Mouse (Mus musculus) brain, embryonic 18.5 days (tissue): ENCODE data around the gene Gja3.
"Not testable (repeated sequence)": the region's sequence is repeated elsewhere in the genome, so short reads cannot be mapped to it uniquely, and the experiment has no call there.

Experiments
- DNase-seq: peaks from one replicate; pipeline ENCODE4 v3.0.0-alpha.2; 2012; ENCODE audit warnings: low read depth, low spot score

Gene Gja3

DNA sequence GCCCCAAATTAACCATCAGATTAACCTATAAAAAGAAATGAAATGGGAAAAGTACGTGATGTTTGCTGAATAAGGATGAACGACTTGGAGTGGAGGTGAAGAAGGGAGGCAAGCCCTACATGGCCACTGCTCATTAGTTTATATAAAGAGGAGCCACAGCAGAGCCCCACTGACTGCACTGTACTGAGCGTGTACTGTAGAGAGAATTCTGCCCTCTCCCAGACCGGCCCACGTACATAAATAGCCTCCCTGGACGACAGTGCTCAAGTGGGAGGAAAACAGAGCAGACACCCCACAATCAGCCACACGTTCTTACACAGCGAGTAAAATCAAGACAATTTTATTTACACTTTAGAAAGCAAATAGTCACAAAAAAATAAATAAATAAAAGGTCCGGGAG is 23.8 kb downstream of the Gja3 start:
- DNase-seq: no peak

DNA sequence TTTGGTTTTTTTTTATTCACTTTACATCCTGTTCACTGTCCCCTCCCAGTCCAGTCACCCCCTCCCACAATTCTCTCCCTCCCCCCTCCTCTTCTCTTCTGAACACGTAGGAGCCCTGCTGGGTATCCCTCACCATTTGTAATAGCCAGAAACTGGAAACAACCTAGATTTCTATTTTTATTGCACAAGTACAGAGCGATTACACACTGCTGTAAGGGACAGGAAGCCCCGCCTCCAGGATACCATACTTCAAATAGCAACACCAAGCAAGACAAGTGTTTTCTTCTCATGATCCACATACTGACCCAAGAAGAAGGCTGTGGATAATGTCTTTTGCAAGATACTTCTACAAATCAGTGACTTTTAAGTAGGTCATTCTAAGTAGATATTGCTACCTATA is 25.1 kb downstream of the Gja3 start:
- no peak for DNase-seq

DNA sequence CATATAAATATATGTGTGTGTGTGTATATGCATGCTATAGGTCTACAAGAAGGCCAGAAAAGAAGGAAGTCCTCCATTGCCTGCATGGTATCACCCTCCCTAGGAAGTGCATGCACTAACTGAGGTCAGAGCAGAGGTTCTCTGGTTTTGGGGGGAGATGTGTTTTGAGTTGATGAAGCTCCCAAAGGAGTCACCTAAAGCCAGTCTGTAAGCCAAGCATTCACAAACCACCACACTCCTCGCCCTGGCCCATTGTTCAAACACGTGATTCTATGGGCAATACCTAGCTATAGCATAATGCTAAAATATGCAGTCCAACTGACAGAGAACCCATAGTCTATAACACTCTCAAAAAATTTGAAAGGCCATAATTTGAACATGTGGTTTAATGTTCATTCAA is 39.5 kb downstream of the Gja3 start:
- no peak for DNase-seq

DNA sequence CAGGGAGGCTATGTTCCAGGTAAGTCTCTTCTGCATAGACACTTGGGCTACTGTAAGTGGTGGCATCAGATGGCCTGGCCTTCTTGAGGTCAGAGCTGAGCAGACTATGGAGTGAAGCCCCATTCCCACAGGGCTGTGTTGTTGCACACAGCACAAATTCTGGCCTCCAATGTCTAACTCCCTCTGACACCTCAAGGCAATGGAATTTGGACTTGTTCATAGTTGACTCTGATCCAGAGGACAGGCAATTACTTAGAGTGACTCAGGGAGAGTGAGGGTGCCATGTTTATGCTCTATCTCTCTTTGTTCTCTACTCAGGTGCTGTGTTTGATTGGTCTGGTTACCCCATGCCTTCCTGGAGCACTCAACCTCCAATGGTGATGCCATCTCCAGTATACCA is 41.1 kb downstream of the Gja3 start:
- DNase-seq: not testable (repeated sequence)

DNA sequence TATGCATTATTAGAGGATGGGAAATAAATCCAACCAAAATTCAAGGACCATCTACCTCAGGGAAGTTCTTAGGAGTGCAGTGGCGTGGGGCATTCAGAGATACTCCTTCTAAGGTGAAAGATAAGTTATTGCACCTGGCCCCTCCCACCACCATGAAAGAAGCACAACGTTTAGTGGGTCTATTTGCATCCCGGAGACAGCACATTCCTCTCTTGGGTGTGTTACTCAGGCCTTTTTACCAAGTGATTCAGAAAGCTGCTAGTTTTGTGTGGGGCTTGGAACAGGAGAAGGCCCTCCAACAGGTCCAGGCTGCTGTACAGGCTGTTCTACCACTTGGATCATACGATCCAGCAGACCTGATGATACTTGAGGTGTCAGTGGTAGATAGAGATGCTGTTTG is 69.3 kb downstream of the Gja3 start:
- DNase-seq: no peak
